Mouse (Mus musculus) lung, postnatal 25 days (tissue): ENCODE results near the gene Tubgcp6.

Experiments used
- DNase-seq: peaks from one replicate; pipeline ENCODE4 v3.0.0; 2022; ENCODE audit warnings: low spot score

The Tubgcp6 gene

GRCm38 (mm10) chr15:89102646-89103045, 20.3 kb downstream of the Tubgcp6 start:
- no peak for DNase-seq

DNA sequence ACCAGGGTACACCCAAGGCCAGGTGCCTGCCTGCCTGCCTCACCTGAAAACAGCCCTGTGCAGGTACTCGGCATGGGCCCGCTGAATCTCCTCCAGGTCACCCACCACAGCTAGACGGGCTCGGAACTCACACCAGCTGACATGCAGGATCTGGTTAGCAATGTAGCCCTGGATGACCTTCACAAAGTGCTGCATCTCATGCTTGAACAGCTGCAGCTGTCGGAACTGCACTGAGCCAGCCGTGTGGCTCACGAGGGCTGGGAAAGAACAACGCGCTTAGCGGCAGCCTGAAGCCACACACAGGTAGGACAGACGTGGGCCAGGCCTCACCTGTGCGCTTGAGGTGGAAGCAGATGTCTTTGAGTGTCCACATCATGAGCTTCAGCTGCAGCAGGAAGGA, 22.1 kb downstream of the Tubgcp6 start:
- no peak for DNase-seq

GRCm38 (mm10) chr15:89098616-89099015, 24.3 kb downstream of the Tubgcp6 start:
- no peak for DNase-seq

DNA sequence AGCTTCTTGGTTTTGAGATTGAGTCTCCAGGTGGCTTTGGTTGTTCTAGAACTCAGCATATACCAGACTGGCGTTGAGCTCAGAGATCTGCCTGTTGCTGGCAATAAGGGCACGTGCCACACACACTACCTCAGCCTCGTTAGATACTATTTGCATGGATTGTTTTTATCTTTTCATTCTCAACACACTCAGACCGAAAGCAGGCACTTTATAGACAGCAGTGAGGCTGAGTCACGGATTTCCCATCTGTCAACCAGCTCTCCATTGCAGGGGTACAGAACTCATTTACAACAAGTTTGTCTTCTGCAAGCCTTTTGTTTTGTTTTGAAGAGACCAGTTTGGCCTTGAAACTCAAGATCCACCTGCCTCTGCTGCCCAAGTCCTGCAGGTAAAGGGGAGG, 25.5 kb downstream of the Tubgcp6 start:
- DNase-seq = no peak

- no peak for DNase-seq
Observed at GRCm38 (mm10) chr15:89092181-89092580, 30.7 kb downstream of the Tubgcp6 start.

- no peak for DNase-seq
Observed at GRCm38 (mm10) chr15:89090662-89091061, 32.2 kb downstream of the Tubgcp6 start.

- DNase-seq = no peak
Observed at GRCm38 (mm10) chr15:89089248-89090051, 33.5 kb downstream of the Tubgcp6 start.

DNA sequence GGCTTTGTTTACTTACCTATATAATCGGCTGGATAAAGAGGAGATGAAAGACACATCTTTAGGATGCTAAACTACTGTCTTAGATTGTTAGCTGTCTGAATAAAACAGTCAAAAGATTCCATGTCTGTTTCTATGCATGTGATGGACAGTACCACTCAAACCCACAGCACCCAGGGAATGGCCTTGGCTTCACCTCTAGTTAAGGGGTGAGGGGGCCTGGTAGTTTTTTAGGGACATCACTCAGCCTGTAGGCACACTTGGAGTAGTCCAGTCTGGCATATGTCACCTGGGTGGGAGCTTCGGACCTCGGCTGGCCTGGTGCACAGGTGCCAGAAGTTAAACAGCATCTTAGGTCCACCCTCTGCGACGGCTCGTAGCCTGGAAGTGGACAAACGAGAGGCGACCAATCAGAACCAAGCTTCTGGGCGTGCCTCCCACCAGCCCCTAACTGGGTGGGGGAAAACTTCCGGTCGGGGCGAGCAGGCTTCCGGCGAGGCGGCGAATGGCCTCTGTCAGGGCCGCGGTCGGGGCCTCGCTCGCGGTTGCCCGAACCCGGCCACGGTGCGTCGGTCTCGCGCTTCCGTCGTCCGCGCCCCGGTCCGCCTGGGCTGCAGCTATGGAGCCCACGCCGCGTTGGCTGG, 34.2 kb downstream of the Tubgcp6 start, which contains the start of gene Selenoo:
TSS of gene Selenoo (plus strand) at position 478 of the 641 bp plus-strand sequence.
- peak; percentile 94 for DNase-seq

DNA sequence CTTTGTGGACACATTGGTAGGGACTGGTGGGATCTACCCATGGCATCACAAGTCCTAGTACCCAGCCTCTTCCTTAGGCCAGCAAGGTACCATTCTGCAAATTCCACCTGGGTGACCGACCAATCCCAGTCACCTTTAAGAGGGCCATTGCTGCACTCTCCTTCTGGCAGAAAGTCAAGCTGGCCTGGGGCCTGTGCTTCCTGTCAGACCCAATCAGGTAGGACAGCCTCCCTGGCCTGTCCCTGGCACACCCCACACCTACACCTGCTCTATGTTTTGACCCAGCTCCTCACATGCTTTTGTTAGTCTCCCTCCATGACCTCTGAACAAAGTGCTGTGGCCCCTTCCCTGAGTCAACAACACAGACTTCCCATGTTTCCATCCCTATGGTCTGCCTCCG, 38.1 kb downstream of the Tubgcp6 start:
- no peak for DNase-seq

GRCm38 (mm10) chr15:89083906-89084305, 39.0 kb downstream of the Tubgcp6 start:
- DNase-seq = no peak

DNA sequence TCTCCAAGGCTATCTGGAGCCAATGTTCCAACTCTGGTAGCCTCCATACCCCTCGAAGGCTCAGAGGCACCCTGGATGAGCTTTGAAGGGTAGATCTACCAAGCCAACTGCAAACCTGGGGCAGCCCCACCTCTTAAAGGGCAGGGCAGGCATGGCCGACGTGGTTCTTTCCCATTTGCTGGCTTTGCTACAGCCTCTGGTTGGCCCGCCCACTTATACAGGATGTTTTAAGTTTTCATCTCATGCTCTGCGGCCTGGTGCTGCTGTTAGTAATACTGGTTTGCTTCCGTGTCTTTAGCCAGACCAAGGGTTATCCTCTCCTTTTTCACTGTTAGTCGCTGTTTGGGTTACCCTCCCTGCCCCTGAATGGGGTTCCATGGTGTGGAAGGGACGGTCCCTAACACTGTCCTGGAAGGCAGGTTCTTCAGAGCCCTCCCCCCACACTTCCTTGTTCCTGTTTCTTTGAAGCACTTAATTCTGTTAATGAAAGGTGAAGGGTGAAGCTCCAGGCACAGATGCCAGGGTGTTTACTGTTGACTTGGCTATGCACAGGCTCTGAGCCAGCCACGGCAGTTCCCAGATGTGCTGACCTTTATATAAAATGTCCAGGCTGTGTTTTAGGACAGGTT, 44.6 kb downstream of the Tubgcp6 start:
- DNase-seq = peak; percentile 77

- peak; percentile 29 for DNase-seq
Observed at GRCm38 (mm10) chr15:89076156-89076731, 46.7 kb downstream of the Tubgcp6 start.

- DNase-seq = peak; percentile 84
Observed at GRCm38 (mm10) chr15:89075478-89076147, 47.3 kb downstream of the Tubgcp6 start.

DNA sequence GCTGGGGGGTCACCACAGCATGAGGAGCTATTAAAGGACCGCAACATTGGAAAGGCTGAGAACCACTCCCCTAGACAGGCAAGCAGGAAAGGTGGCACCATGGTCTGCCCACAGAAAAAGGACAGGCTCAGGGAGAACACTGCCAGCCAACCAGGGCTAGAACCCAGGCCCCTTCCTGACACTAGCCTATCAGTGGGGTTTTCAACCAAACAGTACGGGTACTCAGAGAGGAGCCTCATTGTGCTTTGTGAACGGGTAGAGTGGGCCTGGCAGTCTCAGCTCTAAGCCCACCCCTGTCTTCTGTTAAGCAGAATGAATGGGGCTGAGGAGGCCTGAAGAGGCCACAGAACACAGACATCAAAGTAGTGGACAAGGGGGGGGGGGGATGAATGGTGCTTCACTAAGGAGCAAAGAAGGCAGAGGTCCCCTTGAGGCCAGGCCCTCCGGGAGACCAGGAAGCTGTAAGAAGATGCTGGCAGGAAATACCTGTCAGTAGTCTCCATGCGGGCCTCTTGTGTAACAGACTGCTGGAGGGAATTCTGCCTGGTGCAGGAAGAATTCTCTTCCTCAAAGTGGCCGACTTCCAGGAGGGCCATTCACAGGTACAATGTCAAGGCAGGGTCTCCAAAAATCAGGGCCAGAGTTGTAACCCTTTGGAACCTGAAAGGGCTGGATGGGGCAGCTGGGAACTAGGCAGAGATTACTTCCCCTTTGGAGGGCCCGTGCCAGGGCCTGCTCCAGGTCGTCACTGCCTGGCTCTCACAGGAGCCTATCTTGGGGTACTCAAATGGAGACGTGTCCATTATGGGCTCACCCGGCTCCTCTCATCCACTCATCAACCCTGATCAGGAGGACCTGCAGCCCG, 48.1 kb downstream of the Tubgcp6 start, which contains the start of gene Trabd:
TSS of gene Trabd (plus strand) at position 512 of the 865 bp plus-strand sequence.
- no peak for DNase-seq

GRCm38 (mm10) chr15:89073993-89074603, 48.8 kb downstream of the Tubgcp6 start:
- DNase-seq = no peak

DNA sequence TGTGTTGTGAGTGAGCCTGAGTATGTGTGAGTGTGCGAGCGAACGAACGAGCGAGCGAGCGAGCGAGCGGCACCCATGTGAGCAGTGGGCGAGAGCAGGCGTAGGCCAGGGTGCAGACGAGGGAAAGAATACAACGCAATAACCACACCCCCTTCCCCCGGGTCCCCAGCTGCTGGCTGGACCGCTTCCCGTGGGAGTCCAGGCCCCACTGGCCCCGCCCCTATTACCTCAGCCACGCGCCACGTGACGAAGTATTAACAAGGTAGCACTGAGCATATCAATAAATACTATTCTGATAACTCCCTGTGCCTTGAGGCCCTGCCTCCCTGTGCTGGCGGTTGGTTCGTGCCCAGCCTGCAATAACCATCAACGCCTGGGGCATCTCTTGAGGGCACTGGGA, 52.3 kb downstream of the Tubgcp6 start:
- no peak for DNase-seq

DNA sequence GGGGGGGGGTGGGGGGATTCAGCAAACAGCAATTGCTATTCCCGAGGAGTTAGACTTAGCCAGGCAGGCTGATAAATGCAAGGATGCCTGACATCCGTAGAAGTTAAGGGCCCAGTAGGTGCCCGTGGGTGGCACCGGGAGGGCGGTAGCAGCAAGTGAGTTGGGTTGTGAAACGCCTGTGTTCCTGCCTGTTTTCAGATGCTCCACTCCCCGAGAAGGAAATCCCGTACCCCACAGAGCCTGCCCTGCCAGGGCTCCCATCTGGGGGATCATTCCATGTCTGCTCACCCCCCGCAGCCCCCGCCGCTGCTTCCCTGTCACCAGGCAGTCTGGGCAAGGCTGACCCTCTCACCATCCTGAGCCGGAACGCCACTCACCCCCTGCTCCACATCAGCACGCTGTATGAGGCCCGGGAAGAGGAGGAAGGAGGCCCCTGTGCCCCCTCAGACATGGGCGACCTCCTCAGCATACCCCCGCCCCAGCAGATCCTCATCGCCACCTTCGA, 53.5 kb downstream of the Tubgcp6 start:
- DNase-seq = no peak

GRCm38 (mm10) chr15:89068226-89068625, 54.7 kb downstream of the Tubgcp6 start:
- no peak for DNase-seq

- no peak for DNase-seq
Observed at GRCm38 (mm10) chr15:89067609-89068008, 55.3 kb downstream of the Tubgcp6 start.

- no peak for DNase-seq
Observed at GRCm38 (mm10) chr15:89064891-89065290, 58.0 kb downstream of the Tubgcp6 start.
